Mouse (Mus musculus) heart, embryonic 15.5 days (tissue): ENCODE data around the gene Gm21731. TPM values are rescaled to one million over a fixed set of nuclear protein-coding genes. Genes with fewer than 3 reads are reported as not detected.
"Not testable (repeated sequence)": the region's sequence is repeated elsewhere in the genome, so short reads cannot be mapped to it uniquely, and the experiment has no call there.

ENCODE experiments used
- ATAC-seq: fragments of 200-750 bp; cut with Nextera tagmentation; replicated peaks from 2 replicates; pipeline ENCODE4 v1.8.0; 2017; ENCODE audit warnings: low read depth, moderate TSS enrichment; ENCODE audit not compliant: insufficient number of reproducible peaks, insufficient read depth, low FRiP score
- H3K27ac ChIP-seq: fragments of 300-500 bp; sonication (generic); 2 replicates; pipeline ENCODE4 v1.5.1; 2015; ENCODE audit warnings: mild to moderate bottlenecking, inconsistent platforms
- H3K27me3 ChIP-seq: fragments of 300-500 bp; sonication (generic); 2 replicates; pipeline ENCODE4 v1.6.1; 2015; ENCODE audit warnings: inconsistent platforms
- H3K36me3 ChIP-seq: fragments of 300-500 bp; sonication (generic); 2 replicates; pipeline ENCODE4 v1.6.1; 2015; ENCODE audit warnings: mild to moderate bottlenecking, inconsistent platforms
- H3K4me1 ChIP-seq: fragments of 300-500 bp; sonication (generic); replicated peaks from 2 replicates; pipeline ENCODE4 v1.6.1; 2015; ENCODE audit warnings: inconsistent platforms
- H3K4me2 ChIP-seq: fragments of 300-500 bp; sonication (generic); 2 replicates; pipeline ENCODE4 v1.6.1; 2015; ENCODE audit warnings: inconsistent platforms, mild to moderate bottlenecking, moderate library complexity
- H3K4me3 ChIP-seq: fragments of 300-500 bp; sonication (generic); 2 replicates; pipeline ENCODE4 v1.5.1; 2015; ENCODE audit warnings: mild to moderate bottlenecking, inconsistent platforms
- H3K9ac ChIP-seq: fragments of 300-500 bp; sonication (generic); 2 replicates; pipeline ENCODE4 v1.6.1; 2015; ENCODE audit warnings: mild to moderate bottlenecking, inconsistent platforms
- H3K9me3 ChIP-seq: fragments of 300-500 bp; sonication (generic); replicated peaks from 2 replicates; pipeline ENCODE4 v1.6.1; 2016; ENCODE audit warnings: inconsistent platforms
- WGBS: fragments of 180-500 bp; shearing (Covaris S2); methylation state at CpG from one replicate; pipeline ENCODE4 v1.1.7; 2015; ENCODE audit warnings: mixed read lengths; 5-methylcytosine and 5-hydroxymethylcytosine counted together
- polyA plus RNA-seq: library from polyadenylated mRNA; unstranded; fragments of >200 nt; fragmentation: Nextera tagmentation; extraction: Ambion mirVana; gene quantifications from 2 replicates; pipeline ENCODE4 v1.2.1, GENCODE M21; 2015

Gene Gm21731
- polyA plus RNA-seq, 1 experiment from 2014 or later, result not detected

DNA sequence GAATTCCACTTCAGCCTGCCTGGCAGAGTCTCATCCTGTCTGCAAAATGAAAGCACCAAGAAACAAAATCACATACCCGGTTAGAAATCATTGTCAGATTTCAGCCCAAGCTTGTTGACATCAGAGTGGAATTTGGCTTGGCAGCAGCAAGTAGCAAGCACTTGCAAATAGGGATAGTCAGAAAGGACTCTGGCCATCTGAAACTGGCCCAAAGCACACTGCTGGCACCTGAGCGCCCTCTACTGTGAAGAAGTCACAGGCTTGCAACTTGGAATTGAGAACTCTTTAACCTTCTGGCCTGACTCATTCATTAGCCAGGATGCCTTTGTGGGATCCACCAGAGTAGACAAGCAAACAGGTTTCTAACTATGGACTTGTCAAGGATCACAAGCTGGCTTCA is 38.9 kb downstream of the Gm21731 start:
- H3K4me1 ChIP-seq, H3K27ac ChIP-seq, H3K4me3 ChIP-seq, H3K4me2 ChIP-seq, H3K9me3 ChIP-seq, ATAC-seq, H3K36me3 ChIP-seq, H3K27me3 ChIP-seq, H3K9ac ChIP-seq: not testable (repeated sequence)
- WGBS, result 24% methylated on average over 2 of the region's 2 CpGs

- Histone ChIP-seq H3K4me2 (no peak overlapping the region), H3K4me3 (no peak overlapping the region), H3K36me3 (no peaks in the 10 kb centered on the region), H3K4me1 (no peaks in the 10 kb centered on the region), H3K9me3 (no peaks in the 10 kb centered on the region), H3K27me3 (no peaks in the 10 kb centered on the region), H3K9ac (no peak overlapping the region), H3K27ac (no peak overlapping the region)
- WGBS, result 87% methylated on average over 9 of the region's 9 CpGs
- no peak for ATAC-seq
Observed at GRCm38 (mm10) chr13:120278784-120279183, 39.9 kb downstream of the Gm21731 start.

Other genes starting within 250 kb of the Gm21731 start
- not detected in 2 replicates for gene Gm36079, start 212.1 kb upstream of the Gm21731 start, polyA plus RNA-seq
- gene Gm21188, start 186.9 kb upstream of the Gm21731 start, polyA plus RNA-seq, result not detected in 2 replicates
- gene Gm20767, start 98.9 kb upstream of the Gm21731 start, polyA plus RNA-seq, result not detected in 2 replicates
- gene Gm21818, start 66.7 kb upstream of the Gm21731 start, polyA plus RNA-seq, result not detected in 2 replicates
- gene Gm21762, start 23.2 kb upstream of the Gm21731 start, polyA plus RNA-seq, result not detected in 2 replicates
- gene AF067061, start 24.0 kb downstream of the Gm21731 start, polyA plus RNA-seq, result not detected in 2 replicates
- 0.10 and 1.1 TPM in 2 replicates for gene BC147527, start 61.3 kb downstream of the Gm21731 start, polyA plus RNA-seq
- gene Tcstv3, start 77.8 kb downstream of the Gm21731 start, polyA plus RNA-seq, result not detected in 2 replicates